Comparison of ENCODE assay signal across 30 mouse cellular contexts in the genomic region with DNA sequence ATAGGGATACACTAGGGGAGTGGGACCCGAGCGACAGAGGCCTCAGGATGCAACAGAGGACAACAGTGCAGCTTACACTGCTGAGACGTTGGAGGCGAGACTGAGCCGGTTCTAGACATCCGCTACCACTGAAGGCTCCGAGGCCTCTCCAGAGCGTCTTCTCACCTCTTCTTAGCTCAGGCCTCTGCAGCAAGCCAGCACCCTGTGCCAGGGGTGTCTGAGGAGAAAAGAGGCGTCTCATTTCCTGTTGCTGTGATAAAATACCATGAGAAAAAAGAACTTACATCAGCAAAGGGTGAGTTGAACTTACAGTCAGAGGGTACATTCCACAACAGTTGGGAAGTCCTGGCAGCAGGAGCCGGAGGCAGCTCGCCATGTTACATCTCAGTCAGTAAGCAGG. TPM values are rescaled to one million over a fixed set of nuclear protein-coding genes. Genes with fewer than 3 reads are reported as not detected.
DNase-seq lines count a peak whose midpoint lies in the region; ATAC-seq and TF ChIP-seq lines count a peak whose summit lies in the region.
"Had no signal": no experiment of that assay in that cellular context is flagged by ENCODE, and none has a peak within 500 bp of the region (broad histone marks: within the 10 kb centered on the region; RNA-seq: fewer than 3 reads in every experiment).

No protein-coding gene starts in this region.

- WGBS in spleen, adult 2 months = 71% methylated on average over 11 of the region's 11 CpGs

- peaks cover 9% of the 10 kb centered on the region; the same call in 1 of the 2 replicates for H3K4me1 ChIP-seq in spleen, adult 2 months (ENCODE audit: control insufficient read depth, insufficient read depth, insufficient read length)
- H3K4me1 ChIP-seq: hindbrain, embryonic 13.5 days; limb, embryonic 12.5 days; neural tube, embryonic 15.5 days had no signal

- H3K27me3 ChIP-seq in spleen, adult 2 months (ENCODE audit: control insufficient read depth, insufficient read depth, low read length) = no peaks in the 10 kb centered on the region
- H3K27me3 ChIP-seq: hindbrain, embryonic 13.5 days; limb, embryonic 12.5 days; neural tube, embryonic 15.5 days had no signal

- H3K36me3 ChIP-seq in spleen, adult 2 months (ENCODE audit: control insufficient read depth, insufficient read depth, low read length) = no peaks in the 10 kb centered on the region
- H3K36me3 ChIP-seq: hindbrain, embryonic 13.5 days; limb, embryonic 12.5 days; neural tube, embryonic 15.5 days had no signal

- no peak overlapping the region for H3K4me3 ChIP-seq in spleen, adult 2 months (ENCODE audit: extremely low read depth, insufficient read depth, insufficient read length)
- H3K4me3 ChIP-seq: hindbrain, embryonic 13.5 days; limb, embryonic 12.5 days; neural tube, embryonic 15.5 days had no signal

- no peak for DNase-seq in spleen, adult 2 months (ENCODE audit: low read depth in 1 of 2, low spot score in 2 of 2)
- no peak for DNase-seq in spleen, postnatal 36 days (ENCODE audit: low spot score in 2 of 2)
- DNase-seq in T-cell, adult 2 months (ENCODE audit: low spot score) = peak; percentile 10
- DNase-seq in Muller cell, postnatal 12 days (ENCODE audit: inconsistent ontology term) = no peak
- no peak for DNase-seq in urinary bladder, postnatal 36 days (ENCODE audit: low spot score in 2 of 2)
- DNase-seq in frontal cortex, postnatal 25 days (ENCODE audit: low spot score in 2 of 2) = no peak
- DNase-seq: adrenal gland, postnatal 14 days; B cell, adult 2 months; cerebellum, adult 8-10 months; cerebellum, postnatal 36 days; gastrocnemius, postnatal 36 days; heart, adult 18-20 months; heart, postnatal 4 days; kidney, adult 9 months; kidney, postnatal 10 days; lung, postnatal 4 days; midbrain, embryonic 14.5 days; retina, postnatal 1 day; right cerebral cortex, postnatal 14 days; thymus, adult 18-20 months; thymus, postnatal 36 days had no signal

- H3K27ac ChIP-seq in spleen, adult 2 months (ENCODE audit: insufficient read depth, low read length) = peak overlapping the region; percentile 32; the same call in 1 of the 2 replicates
- H3K27ac ChIP-seq: hindbrain, embryonic 13.5 days; limb, embryonic 12.5 days; neural tube, embryonic 15.5 days had no signal

- no peak for TF ChIP-seq POLR2A in spleen, adult 2 months (IDR thresholded peaks at IDR 0.05; ENCODE audit: low read depth, low read length)

- ATAC-seq in inflammation-experienced regulatory T-cells, adult 6 months = peak; percentile 35
- ATAC-seq: forebrain, embryonic 14.5 days; intestine, postnatal 0 days had no signal

- TF ChIP-seq CTCF in spleen, adult 2 months (IDR thresholded peaks at IDR 0.05; ENCODE audit: extremely low read depth, insufficient read depth, insufficient read length, insufficient replicate concordance) = no peak

RNA-seq across cellular contexts. Expression of a gene that starts 9.7 kb away (rescaled TPM):
- 9.1 and 11.5 TPM in 2 replicates for polyA plus RNA-seq in spleen, adult 2 months (2012; rRNA removed)
- 1 to 10 TPM in 2 of 3 experiments, not detected in 1; 2.8 to 5.6 TPM for polyA plus RNA-seq in inflammation-experienced regulatory T-cells, adult 6 months (2017; shearing (Covaris generic))
- polyA plus RNA-seq: embryonic facial prominence, embryonic 11.5 days; forebrain, embryonic 14.5 days had no signal

RNA-seq across cellular contexts. Expression of a gene that starts 20.6 kb away (rescaled TPM):
- 1.0 and 2.5 TPM in 2 replicates for polyA plus RNA-seq in spleen, adult 2 months (2012; rRNA removed)
- polyA plus RNA-seq in inflammation-experienced regulatory T-cells, adult 6 months (2017; shearing (Covaris generic)) = not detected
- polyA plus RNA-seq: small intestine, adult 2 months had no signal

RNA-seq across cellular contexts. Expression of a gene that starts 26.3 kb away (rescaled TPM):
- 56.4 and 66.7 TPM in 2 replicates for polyA plus RNA-seq in spleen, adult 2 months (2012; rRNA removed)
- polyA plus RNA-seq in inflammation-experienced regulatory T-cells, adult 6 months (2017; shearing (Covaris generic)) = 10 to 100 TPM in 2 of 3 experiments, under 1 TPM in 1; 0.69 to 12.3 (median 11.3) TPM
- polyA plus RNA-seq: forebrain, embryonic 14.5 days; intestine, postnatal 0 days had no signal

RNA-seq across cellular contexts. Expression of a gene that starts 34.1 kb away (rescaled TPM):
- polyA plus RNA-seq in spleen, adult 2 months (2012; rRNA removed) = 38.3 and 39.8 TPM in 2 replicates
- not detected for polyA plus RNA-seq in inflammation-experienced regulatory T-cells, adult 6 months (2017; shearing (Covaris generic))
- polyA plus RNA-seq: large intestine, adult 2 months; small intestine, adult 2 months had no signal
